Mouse (Mus musculus): ENCODE results near the gene Zfp951.
"Not testable (repeated sequence)": the region's sequence is repeated elsewhere in the genome, so short reads cannot be mapped to it uniquely, and the experiment has no call there.

The Zfp951 gene

DNA sequence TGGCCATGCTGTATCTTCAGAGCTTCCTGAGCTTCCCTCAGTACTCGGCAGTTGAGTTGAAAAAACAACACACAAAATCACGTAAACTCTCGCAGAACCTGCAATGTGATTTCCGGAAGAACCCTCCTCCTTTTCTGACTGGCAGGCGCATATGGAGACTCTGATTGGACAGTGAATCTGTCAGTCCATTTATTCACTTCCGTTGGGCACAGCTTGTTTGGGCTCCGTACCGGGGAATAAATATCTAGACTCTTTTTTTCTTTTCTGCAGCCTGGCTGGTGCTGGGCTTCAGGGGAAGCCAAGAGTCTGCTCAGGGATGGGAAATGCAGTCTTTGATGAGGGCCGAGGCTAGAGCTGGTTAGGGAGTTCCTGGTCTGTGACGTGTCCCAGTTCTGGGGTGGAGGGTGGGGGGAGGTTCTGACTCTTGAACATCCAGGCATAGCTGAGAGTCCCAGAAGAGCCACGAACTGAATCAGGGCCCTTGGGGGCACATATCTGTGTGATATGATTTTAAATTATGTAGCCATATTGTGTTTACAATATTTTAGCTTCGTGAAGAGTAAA lies at the start of gene Zfp951:
Gene Zfp951, minus strand, starts transcription at position 109 of the 564 bp plus-strand sequence.
- peak; percentile 29 for DNase-seq (ENCODE audit: low spot score)

DNA sequence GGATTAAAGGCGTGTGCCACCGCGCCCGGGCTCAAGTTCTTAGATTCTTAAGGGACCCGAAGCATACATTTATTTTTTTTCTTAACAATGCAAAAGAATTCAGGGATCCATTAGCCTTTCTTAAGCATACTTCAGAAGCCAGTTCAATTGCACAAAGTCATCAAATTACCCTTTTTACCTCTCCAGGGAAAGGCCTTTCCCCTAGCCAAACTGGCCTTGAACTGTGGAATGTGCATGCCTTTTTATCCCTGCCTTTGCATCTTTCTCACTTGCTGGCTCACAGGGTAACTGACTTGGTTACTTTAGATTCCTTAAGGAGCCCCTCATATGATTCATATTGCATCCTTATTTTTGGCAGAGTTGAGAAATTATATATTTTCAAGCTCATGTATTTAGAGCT lies 46.7 kb upstream of the Zfp951 start:
- not testable (repeated sequence) for DNase-seq (ENCODE audit: low spot score)

DNA sequence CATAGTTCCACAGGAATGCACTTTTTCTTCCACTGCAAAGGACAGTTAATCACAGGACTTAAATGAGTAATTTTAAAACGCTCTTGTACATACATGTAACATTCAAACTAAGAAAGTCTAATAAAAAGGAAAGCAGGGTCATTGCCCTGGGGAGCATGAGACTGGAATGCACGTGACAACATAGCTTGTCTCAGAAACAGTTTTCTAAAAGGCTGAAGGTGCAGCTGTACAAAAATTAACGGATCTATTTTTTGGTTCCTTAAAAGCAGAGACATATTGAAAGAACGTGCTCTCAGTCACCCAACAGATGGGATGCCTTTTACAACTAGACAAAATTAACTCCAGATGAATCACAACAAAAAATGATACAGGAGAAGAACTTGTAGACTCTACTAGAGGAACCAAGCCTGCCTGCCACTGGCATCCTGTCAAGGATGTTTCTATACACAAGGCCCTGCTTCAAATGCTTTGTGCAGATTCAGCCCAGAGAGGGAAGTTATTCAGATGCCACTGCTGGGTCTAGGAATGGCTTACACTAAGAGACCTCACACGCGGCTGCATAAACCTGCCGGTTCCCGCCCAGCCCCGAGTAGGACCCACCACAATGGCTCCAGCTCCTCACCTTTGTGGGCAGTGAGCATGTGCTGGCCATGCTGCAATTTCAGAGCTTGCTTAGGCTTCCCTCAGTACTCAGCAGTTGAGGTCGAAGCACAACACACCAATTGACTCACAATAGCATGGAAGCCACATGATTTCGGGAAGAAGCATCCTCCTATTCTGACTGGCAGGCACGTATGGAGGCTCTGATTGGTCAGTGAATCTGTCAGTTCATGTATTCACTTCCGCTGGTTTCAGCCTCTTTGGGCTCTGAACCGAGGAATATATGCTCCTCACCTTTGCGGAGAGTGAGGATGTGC lies 567 bp downstream of the Zfp951 start:
- DNase-seq (ENCODE audit: low spot score), result not testable (repeated sequence)

DNA sequence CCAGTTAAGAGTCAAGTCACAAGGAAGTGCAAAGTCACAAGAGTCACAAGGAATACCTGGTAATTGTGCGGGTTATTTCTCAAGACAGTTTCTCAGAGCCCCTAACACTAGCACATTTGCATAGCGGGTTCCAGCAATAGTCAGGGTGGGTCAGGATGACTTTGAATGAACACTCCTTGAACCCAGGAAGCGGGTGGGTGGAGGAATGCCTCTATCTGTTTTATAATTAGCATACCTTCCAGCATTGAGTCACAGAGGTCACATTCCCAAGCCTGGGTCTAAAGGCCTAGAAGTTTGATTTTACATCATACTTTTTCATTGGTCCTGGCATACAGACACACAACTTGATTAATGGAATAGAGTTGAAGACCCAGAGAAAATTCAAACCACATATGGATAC lies 5.3 kb downstream of the Zfp951 start:
- DNase-seq (ENCODE audit: low spot score), result not testable (repeated sequence)

DNA sequence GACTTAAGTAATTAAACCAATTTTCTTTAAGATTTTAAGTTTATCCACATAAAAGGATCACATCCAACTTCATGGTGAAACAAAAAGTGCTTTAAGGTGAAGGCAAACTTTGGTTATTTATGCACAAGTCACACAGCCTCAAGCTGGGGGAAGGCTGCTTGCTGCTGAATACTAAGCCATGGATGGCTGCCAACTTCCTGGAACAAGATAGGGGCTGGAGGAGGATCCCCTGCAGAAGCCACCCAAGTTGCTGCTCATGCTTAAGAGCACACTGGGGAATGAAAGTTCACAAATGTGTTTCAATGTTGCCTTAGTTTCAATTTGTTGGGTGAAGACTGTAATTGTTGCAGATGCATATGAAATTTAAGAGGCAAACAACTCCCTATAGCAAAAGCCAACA lies 26.5 kb downstream of the Zfp951 start:
- no peak for DNase-seq (ENCODE audit: low spot score)

DNA sequence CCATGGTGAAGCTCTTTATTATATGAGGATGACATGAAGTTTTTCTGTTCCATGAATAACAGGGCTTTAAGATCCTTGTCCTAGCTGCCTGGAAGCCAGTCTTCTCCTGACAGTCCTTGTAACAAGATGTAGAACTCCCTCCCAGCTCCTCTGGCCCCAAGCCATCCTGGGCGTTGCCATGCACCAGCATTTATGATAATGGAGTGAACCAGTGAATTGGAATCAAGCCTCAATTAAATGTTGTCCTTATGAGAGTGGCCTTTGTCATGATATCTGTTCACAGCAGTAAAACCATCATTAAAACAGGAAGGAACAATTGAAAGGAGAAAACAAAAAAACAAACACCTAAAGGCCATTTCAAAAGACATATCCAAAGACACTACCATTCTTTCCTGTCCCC lies 30.3 kb downstream of the Zfp951 start:
- DNase-seq (ENCODE audit: low spot score), result no peak

DNA sequence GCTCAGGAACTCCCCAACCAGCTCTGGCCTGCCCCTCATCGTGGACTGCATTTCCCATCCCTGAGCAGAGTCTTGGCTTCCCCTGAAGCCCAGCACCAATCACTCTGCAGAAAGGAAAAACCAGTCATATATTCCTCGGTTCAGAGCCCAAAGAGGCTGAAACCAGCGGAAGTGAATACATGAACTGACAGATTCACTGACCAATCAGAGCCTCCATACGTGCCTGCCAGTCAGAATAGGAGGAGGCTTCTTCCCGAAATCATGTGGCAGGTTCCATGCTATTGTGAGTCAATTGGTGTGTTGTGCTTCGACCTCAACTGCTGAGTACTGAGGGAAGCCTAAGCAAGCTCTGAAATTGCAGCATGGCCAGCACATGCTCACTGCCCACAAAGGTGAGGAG lies 89.7 kb downstream of the Zfp951 start:
- DNase-seq (ENCODE audit: low spot score), result not testable (repeated sequence)

Measured in urinary bladder, postnatal 25 days (tissue).